Mouse (Mus musculus) bone marrow macrophage, adult 2 months (primary cell): Measurements from ENCODE around the gene Scgb2b17. TPM values are rescaled to one million over a fixed set of nuclear protein-coding genes. Genes with fewer than 3 reads are reported as not detected.
"Not testable (repeated sequence)": the region's sequence is repeated elsewhere in the genome, so short reads cannot be mapped to it uniquely, and the experiment has no call there.

Source experiments
- H3K27ac ChIP-seq: 2 replicates; pipeline ENCODE4 v1.5.1; 2012; ENCODE audit warnings: low read depth, low read length; ENCODE audit not compliant: insufficient read depth
- H3K4me1 ChIP-seq: 2 replicates; pipeline ENCODE4 v1.6.1; 2012; ENCODE audit warnings: low read length; ENCODE audit not compliant: control insufficient read depth, insufficient read depth
- H3K4me3 ChIP-seq: 2 replicates; pipeline ENCODE4 v1.5.1; 2012; ENCODE audit warnings: mild to moderate bottlenecking, low read length, moderate library complexity; ENCODE audit not compliant: insufficient read depth
- polyA plus RNA-seq: library from polyadenylated mRNA; stranded (reverse); fragments of >200 nt; gene quantifications from 2 replicates; pipeline ENCODE4 v1.2.4, GENCODE M21; 2012; ENCODE audit not compliant: missing spikeins, insufficient read depth, insufficient read length

Scgb2b17 gene
- polyA plus RNA-seq = not detected in 2 replicates

GRCm38 (mm10) chr7:33056461-33056860 lies at the start of gene Scgb2b17:
Gene Scgb2b17 (minus strand): TSS chr7:33056561.
- not testable (repeated sequence) for H3K4me1 ChIP-seq, H3K27ac ChIP-seq, H3K4me3 ChIP-seq

GRCm38 (mm10) chr7:33063149-33063548 lies 6.8 kb upstream of the Scgb2b17 start, which contains the start of gene Scgb1b17:
Gene Scgb1b17 (plus strand): TSS chr7:33063449.
- H3K4me1 ChIP-seq, H3K27ac ChIP-seq, H3K4me3 ChIP-seq: not testable (repeated sequence)

Other genes with a start within 250 kb of the Scgb2b17 start
- not detected in 2 replicates for gene Scgb2b15, start 226.9 kb downstream of the Scgb2b17 start, polyA plus RNA-seq
- gene Scgb1b15, start 220.0 kb downstream of the Scgb2b17 start, polyA plus RNA-seq = not detected in 2 replicates
- not detected in 2 replicates for gene Scgb1b17, start 6.9 kb upstream of the Scgb2b17 start, polyA plus RNA-seq
- gene Scgb2b18, start 117.3 kb upstream of the Scgb2b17 start, polyA plus RNA-seq = not detected in 2 replicates
- gene Scgb1b18, start 129.0 kb upstream of the Scgb2b17 start, polyA plus RNA-seq = not detected in 2 replicates
- not detected in 2 replicates for gene Scgb2b19, start 223.8 kb upstream of the Scgb2b17 start, polyA plus RNA-seq
- not detected in 2 replicates for gene Scgb1b19, start 230.7 kb upstream of the Scgb2b17 start, polyA plus RNA-seq